Mouse (Mus musculus) splenic B cell, adult 2 months (primary cell): ENCODE data around the gene Gm20852.
"Not testable (repeated sequence)": the region's sequence is repeated elsewhere in the genome, so short reads cannot be mapped to it uniquely, and the experiment has no call there.

Experiments used
- DNase-seq: peaks from one replicate; pipeline ENCODE4 v3.0.0-alpha.2; 2011; ENCODE audit warnings: low read depth, low spot score
- H3K27me3 ChIP-seq: 2 replicates; pipeline ENCODE4 v1.6.1; 2012; ENCODE audit warnings: mild to moderate bottlenecking, low read length, moderate library complexity, mixed read lengths; ENCODE audit not compliant: control insufficient read depth, poor library complexity, insufficient read depth, severe bottlenecking
- H3K36me3 ChIP-seq: 2 replicates; pipeline ENCODE4 v1.6.1; 2012; ENCODE audit warnings: mild to moderate bottlenecking, low read length, moderate library complexity, mixed read lengths; ENCODE audit not compliant: control insufficient read depth, poor library complexity, insufficient read depth, severe bottlenecking

Gene Gm20852

DNA sequence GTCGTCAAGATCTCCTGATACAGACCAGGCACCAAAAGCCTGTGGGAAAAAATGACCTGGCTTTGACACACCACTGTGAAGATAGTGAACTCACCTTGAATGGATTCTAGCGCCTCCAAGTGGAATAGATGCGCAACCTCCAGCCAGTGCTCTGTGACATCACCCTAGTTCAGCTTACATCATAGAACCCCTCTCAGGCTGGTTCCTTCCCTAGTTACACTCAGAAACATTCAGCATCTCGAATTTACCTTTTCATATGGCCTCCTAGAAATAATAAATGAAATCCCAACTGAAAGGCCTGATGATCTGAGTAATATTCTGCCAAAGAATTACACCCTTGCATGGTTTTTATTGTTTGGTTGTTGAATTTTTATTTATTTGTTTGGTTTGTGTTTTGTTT is at the start of gene Gm20852:
TSS of gene Gm20852 (minus strand) at position 101 of the 400 bp plus-strand sequence.
- not testable (repeated sequence) for H3K36me3 ChIP-seq, DNase-seq

More for the DNA sequence above, at the start of gene Gm20852:
- H3K27me3 ChIP-seq: not testable (repeated sequence)
